Mouse (Mus musculus): ENCODE measurements around the gene Ttll3. TPM values are rescaled to one million over a fixed set of nuclear protein-coding genes. Genes with fewer than 3 reads are reported as not detected.
A peak's percentile ranks its signal among the peaks of the same experiment; 100 is the strongest.

The Ttll3 gene
- total RNA-seq, 2 experiments from 2014 or later, result 9.3 to 14.2 TPM

DNA sequence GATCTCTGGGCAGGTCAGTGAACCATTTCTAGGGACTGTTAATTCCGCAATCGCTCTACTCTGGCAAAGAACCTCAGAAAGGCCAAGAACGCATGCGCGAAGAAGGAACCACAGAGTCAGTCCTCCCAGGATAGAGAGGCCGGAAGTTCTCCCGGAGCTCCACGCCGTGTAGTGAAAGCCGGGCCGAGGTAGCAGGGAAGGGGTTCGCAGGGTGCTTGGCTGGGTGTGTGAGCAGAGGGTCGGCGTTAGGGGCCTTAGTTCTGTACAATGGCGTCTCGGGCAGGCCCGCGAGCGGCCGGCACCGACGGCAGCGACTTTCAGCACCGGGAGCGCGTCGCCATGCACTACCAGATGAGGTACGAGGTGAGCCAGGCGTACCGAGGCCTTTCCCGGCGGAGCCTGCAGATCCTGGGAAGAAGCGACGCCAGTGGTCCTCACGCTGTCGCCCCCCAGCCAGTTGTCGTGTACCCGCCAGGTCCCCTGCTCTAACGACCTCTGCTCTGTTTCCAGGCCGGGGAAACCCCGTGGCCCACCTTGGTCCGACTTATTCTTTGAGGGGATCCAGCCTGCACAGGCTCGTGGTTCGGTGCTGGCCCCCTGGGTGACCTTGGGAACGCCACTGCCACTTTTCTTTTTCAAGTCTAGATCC is 53.5 kb downstream of the Ttll3 start, which contains the start of gene Jagn1:
Gene Jagn1, plus strand, starts transcription at position 128 of the 649 bp plus-strand sequence.
- peak; percentile 90 to 91 for DNase-seq (ENCODE audit: low spot score in 2 of 2)
- intact Hi-C loops (cut with DNase I), result loop anchor here (5.0 kb wide), 2 partner anchors 40 to 90 kb away; partner anchors contain the start of genes Creld1, Emc3 and Fancd2

GRCm38 (mm10) chr6:113443091-113443490 is 54.0 kb downstream of the Ttll3 start:
- intact Hi-C loops (cut with DNase I), result loop anchor here (5.0 kb wide), 2 partner anchors 39 to 89 kb away; partner anchors contain the start of genes Creld1, Emc3 and Fancd2
- no peak for DNase-seq (ENCODE audit: low spot score in 2 of 2)

- intact Hi-C loops (cut with DNase I), result loop anchor here (5.0 kb wide), 2 partner anchors 38 to 88 kb away; partner anchors contain the start of genes Creld1, Emc3 and Fancd2
- no peak for DNase-seq (ENCODE audit: low spot score in 2 of 2)
Observed at GRCm38 (mm10) chr6:113444207-113444965, 55.3 kb downstream of the Ttll3 start.

GRCm38 (mm10) chr6:113447639-113448038 is 58.6 kb downstream of the Ttll3 start:
- no peak for DNase-seq (ENCODE audit: low spot score in 2 of 2)
- intact Hi-C loops (cut with DNase I), result no loop called here

DNA sequence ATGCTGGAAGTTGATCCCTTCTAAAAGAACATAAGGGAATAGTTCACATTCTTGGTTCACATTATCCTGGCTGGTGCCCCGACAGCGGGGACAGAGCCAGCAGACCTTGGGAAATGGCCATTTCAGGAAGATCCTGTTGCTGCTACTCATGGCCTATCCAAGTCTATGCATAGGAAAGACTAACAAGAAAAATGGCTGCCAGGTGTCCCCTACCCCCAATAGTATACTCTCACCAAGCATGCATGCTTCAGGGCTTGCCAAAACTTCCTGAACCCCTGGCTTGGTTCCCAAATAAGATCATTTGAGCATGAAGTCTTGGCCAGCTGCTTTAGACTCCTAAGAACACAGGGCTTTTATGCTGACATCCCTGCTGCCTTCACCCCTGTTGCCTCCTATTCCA is 62.8 kb downstream of the Ttll3 start:
- intact Hi-C loops (cut with DNase I), result no loop called here
- no peak for DNase-seq (ENCODE audit: low spot score in 2 of 2)

- no peak for DNase-seq (ENCODE audit: low spot score in 2 of 2)
- intact Hi-C loops (cut with DNase I), result no loop called here
Observed at GRCm38 (mm10) chr6:113455007-113455406, 65.9 kb downstream of the Ttll3 start.

GRCm38 (mm10) chr6:113457952-113458534 is 69.0 kb downstream of the Ttll3 start, which contains the start of gene Il17re:
TSS of gene Il17re (plus strand) at chr6:113458484.
- intact Hi-C loops (cut with DNase I), result no loop called here
- DNase-seq (ENCODE audit: low spot score in 2 of 2), result no peak

- intact Hi-C loops (cut with DNase I), result no loop called here
- DNase-seq (ENCODE audit: low spot score in 2 of 2), result no peak
Observed at GRCm38 (mm10) chr6:113458635-113459034, 69.6 kb downstream of the Ttll3 start.

DNA sequence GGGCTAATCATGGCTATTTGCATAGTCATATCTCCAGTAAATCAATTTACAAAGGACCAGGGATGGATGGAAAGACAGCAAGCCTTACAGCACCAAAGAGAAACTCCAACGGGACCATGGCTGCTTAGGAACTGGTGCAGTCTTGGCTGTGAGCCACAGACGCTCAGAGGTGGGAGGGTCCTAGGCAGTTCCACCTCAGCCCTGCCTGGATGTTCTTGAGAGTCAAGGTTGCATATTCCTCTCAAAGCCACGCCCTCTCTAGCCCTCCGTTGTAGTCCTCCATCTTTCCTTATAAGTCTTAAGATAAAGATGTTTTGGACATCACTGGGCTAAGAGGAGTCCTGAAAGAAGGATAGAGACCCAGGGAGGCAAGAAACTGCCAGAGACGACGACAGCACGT is 75.0 kb downstream of the Ttll3 start:
- DNase-seq (ENCODE audit: low spot score in 2 of 2), result no peak
- intact Hi-C loops (cut with DNase I), result no loop called here

Small RNAs within 50 kb of the gene (microRNA-seq; reads per million reads assigned to microRNA genes)
- gene Gm24387, result not detected

Other genes starting within 250 kb of the Ttll3 start
- gene Lhfpl4, start 193.9 kb upstream of the Ttll3 start, total RNA-seq (2021), result 10 to 100 TPM; 79.6 to 85.5 TPM
- gene Mtmr14, start 151.4 kb upstream of the Ttll3 start, total RNA-seq (2021), result 10 to 100 TPM; 15.3 to 17.4 TPM
- gene Cpne9, start 107.0 kb upstream of the Ttll3 start, total RNA-seq (2021), result 10 to 100 TPM; 76.4 to 79.5 TPM
- gene Brpf1, start 82.1 kb upstream of the Ttll3 start, total RNA-seq (2021), result 10 to 100 TPM; 29.0 to 30.3 TPM
- 1 to 10 TPM; 6.5 to 7.1 TPM for gene Ogg1, start 62.3 kb upstream of the Ttll3 start, total RNA-seq (2021)
- gene Camk1, start 45.3 kb upstream of the Ttll3 start, total RNA-seq (2021), result 100 to 1,000 TPM; 106 to 123 TPM
- 10 to 100 TPM; 52.0 to 55.2 TPM for gene Tada3, start 11.4 kb upstream of the Ttll3 start, total RNA-seq (2021)
- gene Arpc4, start 11.1 kb upstream of the Ttll3 start, total RNA-seq (2021), result 100 to 1,000 TPM; 245 to 295 TPM
- gene Rpusd3, start 30.1 kb downstream of the Ttll3 start, total RNA-seq (2021), result 10 to 100 TPM; 17.1 to 19.0 TPM
- gene Cidec, start 46.5 kb downstream of the Ttll3 start, total RNA-seq (2021), result not detected
- 10 to 100 TPM; 38.0 to 41.8 TPM for gene Jagn1, start 53.3 kb downstream of the Ttll3 start, total RNA-seq (2021)
- under 1 TPM; 0.54 to 0.57 TPM for gene Il17re, start 69.2 kb downstream of the Ttll3 start, total RNA-seq (2021)
- 1 to 10 TPM; 4.7 to 5.3 TPM for gene Il17rc, start 82.2 kb downstream of the Ttll3 start, total RNA-seq (2021)
- 100 to 1,000 TPM; 102 to 119 TPM for gene Creld1, start 94.0 kb downstream of the Ttll3 start, total RNA-seq (2021)
- gene Prrt3, start 112.7 kb downstream of the Ttll3 start, total RNA-seq (2021), result 10 to 100 TPM; 59.4 to 59.9 TPM
- 10 to 100 TPM; 71.7 to 81.1 TPM for gene Emc3, start 142.4 kb downstream of the Ttll3 start, total RNA-seq (2021)
- 1 to 10 TPM; 1.5 to 3.3 TPM for gene Fancd2, start 142.4 kb downstream of the Ttll3 start, total RNA-seq (2021)
- under 1 TPM in 1 of 2 experiments, not detected in 1; 0.32 TPM for gene Fancd2os, start 211.5 kb downstream of the Ttll3 start, total RNA-seq (2021)
- 100 to 1,000 TPM; 218 to 259 TPM for gene Brk1, start 215.5 kb downstream of the Ttll3 start, total RNA-seq (2021)
- gene Vhl, start 234.7 kb downstream of the Ttll3 start, total RNA-seq (2021), result 10 to 100 TPM; 48.1 to 49.8 TPM
- 10 to 100 TPM; 21.0 to 24.9 TPM for gene Irak2, start 249.2 kb downstream of the Ttll3 start, total RNA-seq (2021)